Mouse (Mus musculus): ENCODE data around the gene Gm45233. TPM values are rescaled to one million over a fixed set of nuclear protein-coding genes. Genes with fewer than 3 reads are reported as not detected.

Gene Gm45233
- polyA plus RNA-seq, 2 experiments = 0.63 to 1.0 TPM

- Histone ChIP-seq H3K4me1 (ENCODE audit: control insufficient read depth, insufficient read depth, low read length) (peaks cover 16% of the 10 kb centered on the region), H3K27me3 (ENCODE audit: control insufficient read depth, insufficient read depth, low read length) (no peaks in the 10 kb centered on the region), H3K4me3 (replicated peaks; ENCODE audit: low read length) (no peak overlapping the region), H3K36me3 (ENCODE audit: control insufficient read depth, insufficient read depth, low read length) (0 out of 2 replicates have a peak, but pooled peaks cover 7% of the 10 kb centered on the region), H3K9ac (ENCODE audit: low read depth, low read length, severe bottlenecking) (no peak overlapping the region), H3K27ac (replicated peaks; ENCODE audit: low read depth, low read length) (no peak overlapping the region), H3K4me2 (replicated peaks; ENCODE audit: low read depth, low read length, severe bottlenecking) (no peak overlapping the region), H3K9me3 (ENCODE audit: control insufficient read depth, low read length) (no peaks in the 10 kb centered on the region)
- ATAC-seq (ENCODE audit: low FRiP score, low read depth) (no peak), DNase-seq (ENCODE audit: low spot score) (no peak)
- WGBS = 88% methylated on average over 4 of the region's 4 CpGs
- no peak for TF ChIP-seq POLR2A (IDR thresholded peaks at IDR 0.05; ENCODE audit: borderline replicate concordance, extremely low read depth, insufficient read depth, insufficient read length)
Observed at GRCm38 (mm10) chr7:43447801-43448200, 3.9 kb downstream of the Gm45233 start.

- Histone ChIP-seq H3K4me2 (replicated peaks; ENCODE audit: low read depth, low read length, severe bottlenecking) (no peak overlapping the region), H3K36me3 (ENCODE audit: control insufficient read depth, insufficient read depth, low read length) (peaks cover 11% of the 10 kb centered on the region), H3K27ac (replicated peaks; ENCODE audit: low read depth, low read length) (no peak overlapping the region), H3K4me3 (replicated peaks; ENCODE audit: low read length) (no peak overlapping the region), H3K4me1 (ENCODE audit: control insufficient read depth, insufficient read depth, low read length) (peaks cover 12% of the 10 kb centered on the region), H3K9ac (ENCODE audit: low read depth, low read length, severe bottlenecking) (no peak overlapping the region), H3K27me3 (ENCODE audit: control insufficient read depth, insufficient read depth, low read length) (no peaks in the 10 kb centered on the region), H3K9me3 (ENCODE audit: control insufficient read depth, low read length) (no peaks in the 10 kb centered on the region)
- ATAC-seq (ENCODE audit: low FRiP score, low read depth) (no peak), DNase-seq (ENCODE audit: low spot score) (no peak)
- 86% methylated on average over 3 of the region's 3 CpGs for WGBS
- TF ChIP-seq POLR2A (IDR thresholded peaks at IDR 0.05; ENCODE audit: borderline replicate concordance, extremely low read depth, insufficient read depth, insufficient read length) = no peak
Observed at GRCm38 (mm10) chr7:43448246-43448645, 4.3 kb downstream of the Gm45233 start.

GRCm38 (mm10) chr7:43449811-43450210, 5.9 kb downstream of the Gm45233 start:
- H3K4me1 ChIP-seq (ENCODE audit: control insufficient read depth, insufficient read depth, low read length) = peaks cover 6% of the 10 kb centered on the region; the same call in 1 of the 2 replicates
- H3K4me2 ChIP-seq (replicated peaks; ENCODE audit: low read depth, low read length, severe bottlenecking) = no peak overlapping the region
- ATAC-seq (ENCODE audit: low FRiP score, low read depth) (no peak), DNase-seq (ENCODE audit: low spot score) (no peak)
- H3K27ac ChIP-seq (replicated peaks; ENCODE audit: low read depth, low read length) = no peak overlapping the region
- H3K9me3 ChIP-seq (ENCODE audit: control insufficient read depth, low read length) = no peaks in the 10 kb centered on the region
- TF ChIP-seq POLR2A (IDR thresholded peaks at IDR 0.05; ENCODE audit: borderline replicate concordance, extremely low read depth, insufficient read depth, insufficient read length) = no peak
- H3K27me3 ChIP-seq (ENCODE audit: control insufficient read depth, insufficient read depth, low read length) = no peaks in the 10 kb centered on the region
- H3K4me3 ChIP-seq (replicated peaks; ENCODE audit: low read length) = no peak overlapping the region
- peaks cover 24% of the 10 kb centered on the region for H3K36me3 ChIP-seq (ENCODE audit: control insufficient read depth, insufficient read depth, low read length)
- H3K9ac ChIP-seq (ENCODE audit: low read depth, low read length, severe bottlenecking) = no peak overlapping the region
- 94% methylated on average over 2 of the region's 2 CpGs for WGBS

DNA sequence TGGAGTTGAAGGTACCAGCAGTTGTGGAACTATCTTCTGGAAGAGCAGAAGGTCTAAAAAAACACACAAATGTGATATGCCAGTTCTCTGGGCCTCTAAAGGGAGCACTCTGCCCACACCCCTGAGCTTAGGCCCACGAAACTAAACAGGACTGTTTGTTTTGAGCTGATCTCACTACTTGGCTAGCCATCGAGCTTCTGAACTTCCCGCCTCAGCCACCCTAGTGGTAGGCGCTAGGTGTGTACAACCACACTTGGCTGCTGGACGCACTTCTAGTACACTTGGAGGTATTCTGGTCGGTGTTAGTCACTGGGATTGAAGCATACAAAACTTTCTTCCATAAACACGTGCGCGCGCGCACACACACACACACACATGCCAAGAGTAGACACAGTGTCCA, 7.8 kb downstream of the Gm45233 start:
- DNase-seq (ENCODE audit: low spot score) = no peak
- Histone ChIP-seq H3K4me2 (replicated peaks; ENCODE audit: low read depth, low read length, severe bottlenecking) (no peak overlapping the region), H3K36me3 (ENCODE audit: control insufficient read depth, insufficient read depth, low read length) (peaks cover 33% of the 10 kb centered on the region), H3K9ac (ENCODE audit: low read depth, low read length, severe bottlenecking) (no peak overlapping the region), H3K9me3 (ENCODE audit: control insufficient read depth, low read length) (no peaks in the 10 kb centered on the region), H3K27me3 (ENCODE audit: control insufficient read depth, insufficient read depth, low read length) (no peaks in the 10 kb centered on the region), H3K4me1 (ENCODE audit: control insufficient read depth, insufficient read depth, low read length) (0 out of 2 replicates have a peak, but pooled peaks cover 3% of the 10 kb centered on the region), H3K4me3 (replicated peaks; ENCODE audit: low read length) (no peak overlapping the region), H3K27ac (replicated peaks; ENCODE audit: low read depth, low read length) (no peak overlapping the region)
- no peak for TF ChIP-seq POLR2A (IDR thresholded peaks at IDR 0.05; ENCODE audit: borderline replicate concordance, extremely low read depth, insufficient read depth, insufficient read length)
- ATAC-seq (ENCODE audit: low FRiP score, low read depth) = no peak
- 96% methylated on average over 11 of the region's 11 CpGs for WGBS

- WGBS = 50% methylated on average over 4 of the region's 4 CpGs
- H3K36me3 ChIP-seq (ENCODE audit: control insufficient read depth, insufficient read depth, low read length) = peaks cover 41% of the 10 kb centered on the region
- ATAC-seq (ENCODE audit: low FRiP score, low read depth) = no peak
- H3K9ac ChIP-seq (ENCODE audit: low read depth, low read length, severe bottlenecking) = no peak overlapping the region
- H3K4me1 ChIP-seq (ENCODE audit: control insufficient read depth, insufficient read depth, low read length) = 0 out of 2 replicates have a peak, but pooled peaks cover 2% of the 10 kb centered on the region
- TF ChIP-seq POLR2A (IDR thresholded peaks at IDR 0.05; ENCODE audit: borderline replicate concordance, extremely low read depth, insufficient read depth, insufficient read length) = no peak
- no peak overlapping the region for H3K27ac ChIP-seq (replicated peaks; ENCODE audit: low read depth, low read length)
- no peaks in the 10 kb centered on the region for H3K27me3 ChIP-seq (ENCODE audit: control insufficient read depth, insufficient read depth, low read length)
- no peak overlapping the region for H3K4me2 ChIP-seq (replicated peaks; ENCODE audit: low read depth, low read length, severe bottlenecking)
- H3K9me3 ChIP-seq (ENCODE audit: control insufficient read depth, low read length) = no peaks in the 10 kb centered on the region
- DNase-seq (ENCODE audit: low spot score) = no peak
- no peak overlapping the region for H3K4me3 ChIP-seq (replicated peaks; ENCODE audit: low read length)
Observed at GRCm38 (mm10) chr7:43452609-43453008, 8.7 kb downstream of the Gm45233 start.

Data from limb, embryonic 14.5 days (tissue).